Mouse (Mus musculus): ENCODE measurements around the gene Gm10272.
"Not testable (repeated sequence)": the region's sequence is repeated elsewhere in the genome, so short reads cannot be mapped to it uniquely, and the experiment has no call there.

The Gm10272 gene

DNA sequence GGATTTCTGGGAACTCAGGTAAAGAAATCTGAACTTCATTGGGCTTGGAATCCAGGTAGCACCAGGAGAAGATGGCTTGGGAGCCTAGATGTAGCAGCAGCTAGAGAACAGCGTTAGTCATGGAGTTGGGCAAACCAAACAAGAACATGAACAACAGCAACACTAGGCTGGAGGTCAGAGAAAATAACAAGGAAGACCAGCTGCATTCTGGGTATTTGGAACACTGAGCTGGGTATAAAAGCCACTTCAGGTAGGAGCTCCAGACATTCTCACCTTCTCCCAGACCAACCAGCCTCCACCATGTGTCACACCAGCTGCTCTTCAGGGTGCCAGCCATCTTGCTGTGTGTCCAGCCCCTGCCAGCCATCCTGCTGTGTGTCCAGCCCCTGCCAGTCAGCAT lies at the start of gene Gm10272:
Gene Gm10272 (plus strand): TSS at position 301 of the 400 bp plus-strand sequence.
- DNase-seq (ENCODE audit: low spot score) = no peak

DNA sequence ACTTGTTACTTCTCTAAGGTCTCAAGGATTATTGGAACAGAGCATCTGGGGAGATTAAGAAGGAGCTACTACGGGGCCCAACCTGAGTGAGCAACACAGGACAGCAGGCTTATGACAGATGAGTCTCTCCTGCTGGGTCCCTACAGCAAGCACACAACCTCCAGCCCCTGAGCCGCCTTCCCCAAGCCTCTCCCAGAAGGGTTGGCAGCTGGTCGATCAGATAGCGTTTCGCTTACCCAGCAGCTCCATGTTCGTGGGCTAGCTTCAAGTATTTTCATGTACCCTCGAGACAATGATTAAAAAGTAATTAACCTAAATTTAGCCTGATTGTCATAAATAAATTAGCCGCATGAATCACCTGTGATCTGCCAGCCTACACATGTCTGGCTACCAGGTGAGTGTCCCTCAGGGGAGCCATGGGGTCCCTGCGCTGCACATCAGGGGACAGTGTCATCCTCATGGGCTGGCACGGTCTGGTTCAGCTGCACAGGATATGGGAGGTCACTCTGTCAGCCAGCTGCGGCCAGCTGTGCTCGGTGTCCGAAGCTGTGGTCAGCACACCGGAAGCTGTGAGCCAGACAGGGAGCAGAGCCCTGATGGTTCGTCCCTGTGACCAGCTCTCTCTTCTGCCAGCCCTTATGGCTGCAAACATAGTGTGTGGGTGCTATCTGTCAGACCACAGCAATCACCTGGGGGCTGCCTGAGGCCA lies 48.0 kb upstream of the Gm10272 start:
- DNase-seq (ENCODE audit: low spot score) = no peak

DNA sequence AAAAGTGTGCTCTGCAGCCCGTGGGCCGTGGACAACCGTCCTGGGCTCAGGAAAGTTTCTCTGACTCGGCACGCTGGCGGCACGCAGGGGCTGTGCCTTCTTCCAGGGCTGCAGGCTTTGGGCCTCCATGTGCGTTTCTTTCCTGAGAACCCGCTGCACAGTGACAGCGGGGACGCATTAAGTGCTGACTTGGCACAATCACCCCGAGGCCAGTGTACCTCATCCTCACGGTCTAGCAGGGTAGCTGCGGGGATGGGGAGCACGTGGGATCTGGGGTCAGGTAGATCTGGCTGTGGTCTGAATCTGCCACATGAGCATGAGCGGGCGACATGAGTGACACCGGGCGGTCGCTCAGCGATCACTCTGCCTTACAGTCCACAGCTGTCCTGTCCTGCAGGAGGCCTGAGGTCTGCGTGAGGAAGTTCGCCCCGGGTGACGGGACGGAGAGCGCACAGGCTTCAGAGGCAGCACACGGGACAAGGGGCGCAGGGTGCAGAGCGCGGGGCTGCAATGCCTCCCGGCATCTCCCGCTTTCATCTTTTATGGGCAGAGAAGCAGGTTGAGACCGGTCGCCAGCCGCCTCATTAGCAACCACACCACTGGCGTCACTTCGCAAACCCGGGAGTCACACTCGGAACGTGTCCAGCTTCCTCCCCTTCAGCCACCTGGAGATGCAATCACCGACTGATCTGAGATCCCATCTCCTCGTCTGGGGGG lies 42.3 kb upstream of the Gm10272 start:
- DNase-seq (ENCODE audit: low spot score) = no peak

DNA sequence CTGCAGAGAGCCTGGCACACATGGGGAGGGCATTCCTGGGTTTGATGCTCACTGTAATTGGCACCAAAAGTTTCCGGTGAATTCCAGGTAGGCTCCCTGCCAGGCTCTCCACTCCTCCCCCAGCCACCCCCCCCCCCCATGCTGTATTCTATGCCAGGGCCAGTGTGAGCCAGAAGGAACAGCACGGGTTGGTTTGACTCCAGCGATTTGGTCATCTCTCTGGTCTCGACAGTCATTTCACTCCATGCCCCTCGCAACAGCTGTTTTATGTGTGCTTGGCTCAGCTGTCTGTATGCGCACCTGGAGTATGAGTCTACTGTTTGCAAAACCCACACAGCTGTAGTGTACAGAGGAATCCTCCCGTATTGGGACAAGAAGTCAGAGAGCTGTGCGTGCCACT lies 40.1 kb upstream of the Gm10272 start:
- no peak for DNase-seq (ENCODE audit: low spot score)

DNA sequence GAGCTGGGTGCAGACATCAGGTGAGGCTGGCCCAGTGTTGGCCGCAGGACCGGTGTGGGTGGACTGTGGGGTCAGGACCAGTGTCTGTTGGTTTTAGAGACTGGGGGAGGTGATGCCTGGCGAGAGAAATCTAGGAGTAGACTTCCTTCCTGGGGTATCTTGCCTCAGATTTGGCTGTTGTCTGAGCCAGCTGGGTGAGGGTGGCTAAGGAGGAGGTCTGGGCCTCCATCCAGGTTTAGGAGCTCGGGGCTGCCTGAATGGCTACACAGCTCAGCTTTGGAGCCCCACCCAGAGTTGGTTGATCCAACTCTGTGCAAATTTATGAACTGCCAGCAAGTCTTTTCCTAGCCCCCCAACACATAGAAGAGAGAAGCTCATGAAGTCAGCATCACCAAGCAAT lies 39.0 kb upstream of the Gm10272 start:
- DNase-seq (ENCODE audit: low spot score) = no peak

DNA sequence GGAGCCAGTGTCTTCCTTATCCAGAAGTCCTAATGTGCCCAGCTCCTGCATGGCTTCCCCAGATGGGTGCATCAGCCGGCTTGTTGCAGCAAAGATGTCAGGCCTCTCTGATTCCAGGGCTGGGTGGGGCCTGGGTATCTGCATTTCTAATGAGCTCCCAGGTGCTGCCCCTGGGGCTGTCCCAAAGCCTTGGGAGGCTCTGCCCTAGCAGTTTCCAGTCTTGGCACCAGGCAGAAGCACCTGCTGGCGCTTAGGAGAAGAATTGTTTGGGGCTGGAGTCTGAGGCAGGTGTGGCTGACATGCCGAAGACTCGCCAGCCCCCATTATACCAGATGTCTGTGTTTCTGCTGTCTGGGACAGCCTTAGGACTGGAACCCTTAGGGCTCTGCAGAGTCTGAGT lies 35.7 kb upstream of the Gm10272 start:
- no peak for DNase-seq (ENCODE audit: low spot score)

DNA sequence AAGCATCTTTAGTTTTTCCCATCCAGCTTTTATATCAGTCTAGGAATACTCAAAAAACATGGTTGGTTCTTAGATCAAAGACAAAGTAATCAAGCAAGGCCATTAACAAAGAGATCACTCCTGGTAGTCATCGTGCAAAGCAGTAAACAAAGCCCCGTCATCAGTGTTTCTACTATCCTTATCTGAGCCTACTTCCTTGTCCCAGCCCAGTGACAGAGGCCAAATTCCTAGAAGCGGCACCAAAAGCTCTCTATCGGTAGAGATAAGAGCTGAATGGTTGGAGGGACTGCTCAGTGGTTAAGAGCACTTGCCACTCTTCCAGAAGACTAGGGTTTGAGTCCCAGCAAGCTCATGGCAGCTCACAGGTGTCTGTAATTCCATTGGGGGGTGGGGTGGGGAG lies 34.9 kb upstream of the Gm10272 start:
- no peak for DNase-seq (ENCODE audit: low spot score)

DNA sequence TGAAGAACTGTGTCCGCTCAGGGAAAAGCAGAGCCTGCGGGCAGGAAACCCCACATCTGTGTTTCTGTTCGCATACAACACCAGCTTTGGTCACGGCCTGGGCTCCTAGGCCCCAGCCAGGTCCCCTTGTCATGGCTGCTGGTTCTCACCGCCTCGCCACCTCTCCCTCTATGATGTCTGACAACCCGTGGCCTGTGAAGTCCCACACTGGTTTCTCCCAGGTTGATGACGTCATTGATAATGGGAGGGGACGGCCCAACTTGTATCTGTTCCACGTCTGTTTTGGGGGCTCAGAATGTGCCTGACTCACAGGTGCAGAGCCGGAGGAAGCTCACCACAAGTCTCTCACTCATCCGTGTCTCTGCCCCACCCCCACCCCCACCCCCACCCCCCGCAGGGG lies 32.7 kb upstream of the Gm10272 start:
- DNase-seq (ENCODE audit: low spot score) = no peak

DNA sequence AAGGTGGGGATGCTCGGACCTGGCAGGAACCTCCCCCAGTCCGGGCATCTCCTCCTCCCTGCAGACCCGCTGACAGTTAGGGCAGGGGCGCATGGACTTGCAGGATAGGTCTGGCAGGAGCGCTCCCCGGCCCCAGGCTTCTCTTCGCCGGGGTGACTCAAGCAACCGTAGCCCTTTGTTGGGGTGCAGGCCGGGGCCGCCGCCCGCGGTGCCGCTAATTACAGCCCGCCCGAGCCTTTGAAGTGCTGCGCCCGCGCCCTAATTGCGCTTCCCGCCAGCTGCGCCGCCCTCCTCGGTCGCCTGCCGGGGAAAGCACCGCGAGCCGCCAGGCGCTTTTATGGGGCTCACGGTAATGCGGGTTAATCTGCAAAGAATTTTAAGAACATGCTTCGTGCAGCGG lies 28.9 kb upstream of the Gm10272 start:
- DNase-seq (ENCODE audit: low spot score) = no peak

DNA sequence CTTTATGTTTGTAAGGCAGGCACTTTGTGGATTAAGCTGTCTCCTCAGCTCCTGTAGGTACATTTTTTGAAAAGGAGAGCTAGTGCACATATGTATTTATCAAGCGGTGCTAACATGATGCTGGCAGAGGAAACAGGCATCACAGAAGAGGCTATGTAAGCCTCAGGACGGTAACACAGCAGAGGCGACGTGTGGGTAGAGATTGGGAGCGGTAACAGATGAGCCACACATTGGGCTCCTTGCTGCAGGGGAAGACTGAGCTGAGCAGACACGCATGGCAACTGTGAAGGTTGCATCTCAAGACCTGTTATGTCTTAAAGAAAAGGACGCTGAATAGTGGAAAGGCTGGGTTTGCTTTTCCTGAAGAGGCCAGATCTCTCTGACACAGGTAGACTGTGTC lies 23.4 kb upstream of the Gm10272 start:
- no peak for DNase-seq (ENCODE audit: low spot score)

DNA sequence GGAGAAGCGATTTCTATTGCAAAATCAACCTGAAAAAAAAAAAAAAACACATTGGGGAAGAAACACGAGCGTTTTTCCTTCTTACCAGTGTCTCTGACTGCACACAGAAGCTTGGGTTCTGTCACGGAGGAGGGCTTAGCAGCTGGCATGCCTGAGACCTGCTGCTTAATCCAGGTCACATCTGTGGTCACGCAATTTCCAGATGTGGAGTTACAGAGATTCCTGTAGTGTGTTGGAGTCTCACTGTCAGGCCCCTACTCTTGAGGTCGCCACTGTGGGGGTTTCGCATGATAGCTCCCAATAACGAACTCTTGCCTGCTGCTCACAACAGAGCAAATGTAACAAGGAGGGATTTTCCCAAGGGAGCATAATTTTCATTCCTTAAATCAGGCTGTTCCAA lies 22.2 kb upstream of the Gm10272 start:
- DNase-seq (ENCODE audit: low spot score) = no peak

DNA sequence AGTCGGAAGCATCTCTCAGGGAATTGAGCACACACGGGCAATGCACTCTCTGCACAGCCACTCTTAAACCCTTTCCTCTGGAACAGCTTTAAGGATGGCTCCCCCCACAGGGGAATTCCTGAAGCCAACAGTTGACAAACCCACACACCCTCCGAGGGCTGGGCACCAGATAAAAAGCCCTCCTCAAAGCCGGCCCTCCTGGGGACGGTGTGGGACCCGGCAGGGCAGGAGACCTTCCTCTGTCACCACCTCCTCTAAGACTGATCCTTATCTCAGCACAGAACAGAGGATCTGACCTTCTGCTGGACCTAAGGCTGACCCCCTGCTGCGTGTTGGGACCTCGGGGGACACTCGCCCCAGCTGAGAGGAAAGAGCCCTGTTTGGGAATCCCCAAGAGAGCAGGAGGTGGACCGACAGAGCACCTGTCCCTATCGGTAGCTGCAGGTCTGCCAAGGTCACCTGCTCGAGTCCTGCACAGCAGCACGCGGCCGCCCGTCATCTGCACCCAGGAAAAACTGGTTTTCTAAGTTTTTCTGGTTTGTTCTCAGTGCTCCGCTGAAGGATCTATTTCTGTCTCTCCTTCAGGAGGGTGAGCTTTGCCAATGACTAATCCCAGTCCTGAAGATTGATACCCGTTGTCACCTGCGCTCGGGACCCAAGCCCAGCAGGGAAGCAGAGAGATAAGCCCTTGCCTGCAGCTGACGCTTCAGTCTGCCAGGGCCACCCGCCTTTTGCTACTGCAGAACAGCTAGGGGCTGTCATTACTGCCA lies 20.3 kb upstream of the Gm10272 start, which contains the start of gene Tspear:
Gene Tspear (plus strand): TSS at position 675 of the 770 bp plus-strand sequence.
- no peak for DNase-seq (ENCODE audit: low spot score)

DNA sequence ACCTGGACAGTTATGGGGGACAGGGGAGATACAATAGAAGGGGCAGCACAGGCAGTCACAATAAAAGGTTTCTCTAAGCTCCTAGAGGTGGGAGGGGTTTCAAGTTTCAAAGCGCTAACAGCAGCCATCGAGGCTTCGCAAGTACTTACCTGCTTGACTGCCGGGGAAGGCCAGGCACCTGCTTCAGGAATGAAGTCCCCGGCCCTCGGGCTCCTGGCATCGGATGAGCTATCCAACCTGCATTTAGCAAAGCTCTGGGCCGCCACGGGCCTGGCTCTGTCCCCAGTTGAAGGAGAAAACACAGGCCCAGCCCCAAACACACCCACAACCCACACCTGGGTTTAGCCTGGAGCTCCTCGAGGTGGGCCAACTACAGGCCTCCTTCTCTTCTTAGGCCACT lies 19.4 kb upstream of the Gm10272 start:
- DNase-seq (ENCODE audit: low spot score) = no peak

DNA sequence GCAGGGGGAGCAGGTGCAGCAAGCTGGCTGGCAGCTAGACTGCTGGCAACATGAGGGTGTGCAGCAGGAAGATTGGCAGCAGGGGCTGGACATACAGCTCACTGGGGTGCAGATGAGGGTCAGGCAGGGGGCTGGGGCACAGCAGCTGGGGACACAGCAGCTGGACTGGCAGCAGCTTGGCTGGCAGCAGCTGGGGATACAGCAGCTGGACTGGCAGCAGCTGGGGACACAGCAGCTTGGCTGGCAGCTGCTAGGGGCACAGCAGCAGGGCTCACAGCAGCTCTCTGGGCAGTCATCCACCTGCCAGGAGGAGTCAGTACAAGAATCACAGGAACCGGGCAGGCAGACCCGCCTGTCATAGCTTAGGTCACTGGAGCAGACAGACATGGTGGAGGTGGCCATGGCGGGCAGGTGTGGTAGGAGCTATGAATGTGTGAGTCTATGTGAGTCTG lies 16.0 kb upstream of the Gm10272 start, which contains the start of gene Gm19402:
Gene Gm19402 (minus strand): TSS at position 402 of the 452 bp plus-strand sequence.
- not testable (repeated sequence) for DNase-seq (ENCODE audit: low spot score)

DNA sequence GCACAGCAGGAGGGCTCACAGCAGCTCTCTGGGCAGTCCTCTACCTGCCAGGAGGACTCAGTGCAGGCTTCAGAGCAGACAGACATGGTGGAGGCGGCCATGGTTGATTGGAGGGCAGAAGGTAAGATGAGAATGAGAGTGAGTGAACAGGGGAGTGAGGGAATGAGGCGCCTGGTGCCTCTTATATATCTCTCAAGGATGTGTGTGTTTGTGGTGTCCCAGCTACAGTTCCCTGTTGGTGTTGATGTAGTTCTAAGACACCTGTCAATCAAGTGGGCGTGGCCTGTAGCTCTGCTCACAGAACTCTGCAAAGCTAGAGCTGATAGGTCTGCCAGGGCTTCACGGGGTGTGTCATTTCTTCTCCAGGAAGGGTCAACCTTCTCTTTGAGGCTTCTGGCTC lies 9.3 kb upstream of the Gm10272 start, which contains the start of gene Gm9508:
Gene Gm9508 (minus strand): TSS at position 101 of the 400 bp plus-strand sequence.
- no peak for DNase-seq (ENCODE audit: low spot score)

DNA sequence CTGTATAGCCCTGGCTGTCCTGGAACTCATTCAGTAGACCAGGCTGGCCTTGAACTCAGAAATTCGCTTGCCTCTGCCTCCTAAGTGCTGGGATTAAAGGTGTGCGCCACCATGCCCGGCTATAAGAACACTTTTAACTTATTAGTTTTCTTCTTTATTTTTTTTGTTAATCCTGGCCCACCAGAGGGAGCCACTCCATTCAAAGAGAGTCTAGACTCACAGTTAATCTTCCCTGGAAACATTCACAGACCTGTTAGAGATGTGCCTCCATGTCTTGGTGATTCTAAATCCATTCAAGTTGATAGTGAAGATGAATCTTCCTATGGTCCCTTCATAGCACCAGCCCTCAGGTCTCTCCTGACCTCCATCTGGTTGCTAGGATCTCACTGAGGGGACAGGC lies 3.4 kb downstream of the Gm10272 start:
- DNase-seq (ENCODE audit: low spot score) = no peak

DNA sequence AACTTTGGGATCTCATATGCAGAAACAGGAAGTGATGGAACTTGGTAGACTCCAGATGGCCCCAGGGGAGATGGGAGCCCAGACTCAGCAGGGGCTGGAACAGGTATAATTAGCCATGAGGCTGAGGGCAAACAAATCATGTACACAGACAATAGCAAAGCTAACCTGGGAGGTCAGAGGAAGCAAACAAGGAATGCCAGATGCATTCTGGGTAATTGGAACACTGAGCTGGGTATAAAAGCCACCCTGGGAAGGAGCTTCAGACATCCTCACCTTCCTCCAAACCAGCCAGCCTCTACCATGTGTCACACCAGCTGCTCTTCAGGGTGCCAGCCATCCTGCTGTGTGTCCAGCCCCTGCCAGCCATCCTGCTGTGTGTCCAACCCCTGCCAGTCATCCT lies 4.7 kb downstream of the Gm10272 start, which contains the start of gene Gm10024:
Gene Gm10024 (plus strand): TSS at position 301 of the 400 bp plus-strand sequence.
- not testable (repeated sequence) for DNase-seq (ENCODE audit: low spot score)

DNA sequence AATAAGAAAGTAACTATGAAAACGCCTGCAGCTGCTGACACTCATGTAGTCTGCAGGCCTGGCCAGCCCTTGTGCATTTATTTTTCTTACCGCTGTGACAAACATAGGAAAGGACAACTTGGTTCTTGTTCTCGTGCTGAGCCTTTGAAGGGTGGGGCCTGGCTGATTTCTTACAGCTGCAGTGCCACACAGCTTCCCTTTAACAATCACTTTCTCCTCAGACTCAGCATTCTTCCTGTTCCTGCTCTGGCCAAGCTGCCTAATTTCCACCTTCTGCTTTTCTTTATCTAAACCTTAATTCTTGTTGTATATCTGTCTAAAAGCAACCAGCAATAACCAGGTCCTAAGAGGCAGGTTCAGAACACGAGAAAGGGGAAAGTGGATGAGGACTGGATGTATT lies 7.3 kb downstream of the Gm10272 start:
- no peak for DNase-seq (ENCODE audit: low spot score)

DNA sequence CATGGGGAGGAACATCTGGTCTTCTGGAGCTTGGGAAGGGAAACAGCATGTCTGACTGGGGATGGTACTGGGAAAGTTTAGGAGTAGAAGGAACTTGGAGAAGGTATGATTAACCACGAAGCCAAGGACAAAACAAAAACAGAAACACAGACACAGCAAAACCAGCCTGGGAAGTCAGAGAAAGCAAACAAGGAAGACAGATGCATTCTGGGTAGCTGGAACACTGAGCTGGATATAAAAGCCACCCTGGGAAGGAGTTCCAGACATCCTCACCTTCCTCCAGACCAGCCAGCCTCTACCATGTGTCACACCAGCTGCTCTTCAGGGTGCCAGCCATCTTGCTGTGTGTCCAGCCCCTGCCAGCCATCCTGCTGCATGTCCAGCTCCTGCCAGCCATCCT lies 9.1 kb downstream of the Gm10272 start, which contains the start of gene Gm10142:
Gene Gm10142 (plus strand): TSS at position 301 of the 400 bp plus-strand sequence.
- no peak for DNase-seq (ENCODE audit: low spot score)

DNA sequence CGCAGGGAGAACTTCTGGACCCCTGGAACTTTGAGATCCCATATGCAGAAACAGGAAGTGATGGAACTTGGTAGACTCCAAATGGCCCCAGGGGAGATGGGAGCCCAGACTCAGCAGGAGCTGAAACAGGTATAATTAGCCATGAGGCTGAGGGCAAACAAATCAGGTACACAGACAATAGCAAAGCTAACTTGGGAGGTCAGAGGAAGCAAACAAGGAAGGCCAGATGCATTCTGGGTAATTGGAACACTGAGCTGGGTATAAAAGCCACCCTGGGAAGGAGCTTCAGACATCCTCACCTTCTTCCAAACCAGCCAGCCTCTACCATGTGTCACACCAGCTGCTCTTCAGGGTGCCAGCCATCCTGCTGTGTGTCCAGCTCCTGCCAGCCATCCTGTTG lies 13.9 kb downstream of the Gm10272 start, which contains the start of gene Krtap12-1:
Gene Krtap12-1 (plus strand): TSS at position 301 of the 400 bp plus-strand sequence.
- not testable (repeated sequence) for DNase-seq (ENCODE audit: low spot score)

DNA sequence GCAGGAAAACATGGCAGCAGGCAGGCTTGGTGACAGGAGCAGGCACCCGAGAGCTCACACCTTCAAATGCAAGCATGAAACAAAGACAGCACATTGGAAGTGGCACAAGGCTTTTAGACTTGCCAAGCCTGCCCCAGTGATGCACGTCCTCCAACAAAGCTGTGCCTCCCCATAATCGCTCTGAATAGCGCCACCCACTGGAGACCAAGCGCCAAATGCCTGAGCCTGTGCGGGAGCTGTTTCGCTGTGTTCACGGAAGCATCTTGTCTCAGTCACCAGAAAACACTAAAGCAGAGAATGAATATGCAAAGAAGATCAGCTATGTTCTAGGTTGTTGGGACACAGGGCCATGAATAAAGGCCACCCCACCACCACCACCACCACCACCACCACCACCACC lies 18.4 kb downstream of the Gm10272 start:
- no peak for DNase-seq (ENCODE audit: low spot score)

DNA sequence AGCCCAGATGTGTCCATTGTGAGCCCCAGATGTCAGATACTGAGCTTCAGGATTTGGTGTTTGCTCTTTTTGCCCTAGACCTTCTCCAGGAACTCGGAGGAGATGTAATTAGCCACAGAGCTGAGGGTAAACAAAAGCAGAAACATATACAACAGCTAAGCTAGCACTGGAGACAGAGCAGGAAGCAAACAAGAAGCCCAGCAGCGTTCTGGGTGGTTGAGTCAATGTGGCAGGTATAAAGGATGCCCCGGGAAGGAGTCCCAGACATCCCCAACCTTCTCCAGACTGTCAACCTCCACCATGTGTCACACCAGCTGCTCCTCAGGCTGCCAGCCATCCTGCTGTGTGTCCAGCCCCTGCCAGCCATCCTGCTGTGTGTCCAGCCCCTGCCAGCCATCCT lies 19.8 kb downstream of the Gm10272 start, which contains the start of gene Gm10100:
Gene Gm10100 (plus strand): TSS at position 301 of the 400 bp plus-strand sequence.
- no peak for DNase-seq (ENCODE audit: low spot score)
